Mouse (Mus musculus) neural tube, embryonic 10.5 days (tissue): ENCODE measurements at regions not wholly inside any gene's neighbourhood (a gene's known extent, or its start where the extent isn't known, plus 50 kb on each side); places are given as distances from the start of the nearest gene placed in this dataset.

Experiments
- DNase-seq: peaks from one replicate; pipeline ENCODE4 v3.0.0-alpha.2; 2017; ENCODE audit warnings: low spot score; ENCODE audit errors: extremely low spot score

DNA sequence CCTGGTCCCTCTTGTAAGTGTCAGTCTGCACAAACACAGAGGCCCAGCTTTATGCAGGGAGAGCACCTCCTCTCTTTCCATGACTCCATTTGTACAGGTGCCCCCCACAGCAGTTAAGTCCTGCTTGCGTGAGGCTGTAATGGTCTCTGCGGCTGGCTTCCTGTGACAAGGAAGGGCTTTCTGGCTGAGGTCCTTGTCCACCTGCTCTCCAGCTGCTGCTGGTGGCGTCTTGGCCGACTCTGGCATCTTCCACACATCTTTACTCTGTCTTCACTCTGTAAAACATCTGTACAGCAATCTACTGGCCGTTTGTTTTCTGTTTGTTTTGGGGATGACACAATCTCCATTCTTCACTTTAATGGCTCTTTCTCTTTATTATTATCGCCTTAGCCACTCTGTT, 60.8 kb downstream of the Rpusd4 start:
- DNase-seq, result no peak

- DNase-seq, result no peak
Observed at GRCm38 (mm10) chr9:35330386-35330785, 62.7 kb downstream of the Rpusd4 start.

DNA sequence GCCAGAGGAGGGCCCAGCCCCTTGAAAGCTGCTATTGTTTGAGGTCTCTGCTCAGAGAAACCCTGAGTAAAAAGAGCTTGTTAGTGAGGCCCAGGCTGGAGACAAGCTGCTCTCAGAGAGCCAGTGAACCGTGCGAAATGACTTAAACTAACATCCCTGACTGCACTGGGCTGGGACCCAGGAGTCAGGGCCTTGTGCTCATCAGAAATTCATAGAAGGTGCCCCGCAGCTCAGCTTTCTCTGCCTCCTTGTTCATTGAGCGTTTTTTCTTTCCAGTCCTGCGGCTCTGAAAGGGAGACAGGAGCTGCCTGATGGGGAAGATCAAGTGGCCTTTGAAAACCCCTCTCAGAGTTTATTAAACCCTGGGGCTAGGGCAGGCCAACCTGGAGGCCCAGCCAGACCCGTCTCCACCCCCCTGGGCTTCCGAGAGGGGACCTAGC, 63.6 kb downstream of the Rpusd4 start:
- DNase-seq, result peak; percentile 71

- DNase-seq, result no peak
Observed at GRCm38 (mm10) chr9:35332688-35333630, 65.3 kb downstream of the Rpusd4 start.

DNA sequence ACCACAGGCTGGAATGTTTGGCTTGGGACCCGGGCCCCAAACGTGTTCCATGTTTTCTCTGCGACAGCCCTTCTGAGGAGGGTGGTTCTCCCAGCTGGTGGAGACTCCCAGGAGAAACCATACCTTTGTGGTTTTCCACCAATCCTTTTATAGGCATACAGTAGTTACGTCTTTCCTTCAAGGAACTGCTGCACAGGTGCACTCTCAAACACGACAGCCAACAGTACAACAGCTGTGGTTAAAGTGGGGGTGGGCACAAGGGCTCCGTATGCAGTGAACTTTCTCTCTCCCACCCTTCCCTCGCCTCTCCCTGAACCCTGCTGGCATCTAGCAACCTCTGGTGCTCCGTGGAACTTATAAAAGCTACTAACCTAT, 66.0 kb downstream of the Rpusd4 start:
- no peak for DNase-seq

- DNase-seq, result no peak
Observed at GRCm38 (mm10) chr9:35334536-35334935, 66.9 kb downstream of the Rpusd4 start.

DNA sequence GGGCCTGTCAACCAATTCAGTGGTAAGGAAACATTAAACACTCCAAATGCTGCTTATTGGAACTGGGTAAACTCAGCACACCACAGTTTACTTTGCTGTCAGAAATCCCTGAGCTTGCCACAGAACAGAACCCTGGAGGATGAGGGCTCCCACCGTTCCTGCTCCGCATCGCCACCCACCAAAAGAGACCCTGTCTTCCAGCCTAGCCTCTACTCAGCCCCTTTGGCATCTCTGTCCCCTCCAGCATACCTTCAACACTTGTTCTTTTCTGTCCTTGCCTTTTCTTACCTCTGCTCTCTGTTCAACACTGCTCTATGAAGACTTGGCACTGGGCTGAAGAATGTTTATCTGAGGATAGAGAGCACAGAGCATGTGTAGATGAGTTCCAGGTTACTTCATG, 67.5 kb downstream of the Rpusd4 start:
- DNase-seq, result no peak

- DNase-seq, result no peak
Observed at GRCm38 (mm10) chr9:35335888-35336700, 68.4 kb downstream of the Rpusd4 start.

DNA sequence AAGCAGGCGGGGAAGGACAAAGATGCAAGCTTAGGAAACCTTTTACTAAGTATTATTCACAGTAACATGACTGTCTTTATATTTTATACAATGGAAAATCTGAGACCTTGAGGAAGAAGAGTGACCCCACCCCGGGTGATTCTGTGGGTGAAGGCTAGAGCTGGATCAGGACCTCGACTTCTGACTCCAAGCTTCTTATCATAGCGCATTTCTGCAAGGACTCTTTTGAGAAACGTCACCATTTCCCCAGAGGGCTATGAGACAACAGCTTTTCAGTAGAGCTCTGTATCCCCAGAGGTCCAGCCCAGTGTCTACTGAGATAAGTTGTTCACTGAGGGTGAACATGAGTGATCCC, 69.0 kb downstream of the Rpusd4 start:
- no peak for DNase-seq

GRCm38 (mm10) chr9:35338858-35339257, 71.2 kb downstream of the Rpusd4 start:
- peak; percentile 27 for DNase-seq

DNA sequence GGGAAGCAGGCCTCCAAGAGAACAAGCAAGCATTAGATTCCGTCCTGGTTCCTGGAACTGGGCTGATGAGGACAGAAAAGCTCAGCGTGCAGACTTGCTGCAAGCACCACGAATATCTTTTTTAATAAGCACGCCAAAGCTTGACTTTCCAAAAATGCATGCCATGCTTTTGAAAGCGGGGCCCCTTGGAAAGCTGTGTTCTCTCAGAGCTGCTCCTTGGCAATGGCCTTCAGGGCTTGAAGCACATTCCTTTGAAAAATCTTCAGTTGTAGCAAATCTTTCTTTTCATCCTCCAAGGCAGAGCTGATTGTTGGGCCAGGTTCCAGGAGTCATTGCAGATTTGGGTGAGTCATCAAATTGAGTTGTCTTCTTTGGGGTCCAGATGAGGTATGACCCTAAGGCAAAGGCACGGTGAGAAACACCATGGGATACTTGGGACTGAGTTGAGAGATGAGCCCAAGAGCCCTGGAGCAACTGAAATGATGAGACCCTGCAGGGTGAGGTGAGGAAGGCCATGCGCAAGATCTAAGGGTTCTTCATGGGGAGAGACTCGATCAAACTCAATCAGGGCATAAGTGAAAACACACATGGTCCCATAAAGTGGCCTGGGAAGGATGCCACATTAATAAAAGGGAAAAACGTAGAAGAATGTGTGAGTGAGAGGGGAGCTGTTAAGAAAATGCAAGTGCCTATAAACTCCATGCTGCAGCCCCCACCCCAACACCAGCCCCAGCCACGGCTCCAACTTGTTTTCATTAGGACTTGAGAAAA, 72.0 kb downstream of the Rpusd4 start:
- DNase-seq, result no peak

GRCm38 (mm10) chr9:35340263-35340573, 72.6 kb downstream of the Rpusd4 start:
- no peak for DNase-seq

DNA sequence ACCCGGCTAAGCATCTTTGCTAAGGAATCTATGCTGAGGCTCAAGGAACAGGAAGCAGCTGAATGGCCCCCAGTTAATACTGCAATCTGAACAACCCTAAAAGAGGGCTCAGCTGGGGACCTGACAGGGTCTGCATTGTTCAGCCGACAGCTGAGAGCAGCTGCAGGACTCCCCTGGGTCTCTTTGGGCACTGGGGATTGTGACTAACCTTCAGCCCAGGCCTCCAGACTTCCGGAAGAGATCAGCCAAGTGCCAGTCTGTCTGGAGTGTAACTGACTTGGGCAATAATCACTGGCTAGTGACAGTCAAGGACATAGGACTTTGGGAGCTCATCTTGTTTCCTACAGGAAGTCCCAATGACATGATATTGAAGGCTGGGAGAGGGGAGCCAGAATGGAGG, 73.1 kb downstream of the Rpusd4 start:
- peak; percentile 20 for DNase-seq

DNA sequence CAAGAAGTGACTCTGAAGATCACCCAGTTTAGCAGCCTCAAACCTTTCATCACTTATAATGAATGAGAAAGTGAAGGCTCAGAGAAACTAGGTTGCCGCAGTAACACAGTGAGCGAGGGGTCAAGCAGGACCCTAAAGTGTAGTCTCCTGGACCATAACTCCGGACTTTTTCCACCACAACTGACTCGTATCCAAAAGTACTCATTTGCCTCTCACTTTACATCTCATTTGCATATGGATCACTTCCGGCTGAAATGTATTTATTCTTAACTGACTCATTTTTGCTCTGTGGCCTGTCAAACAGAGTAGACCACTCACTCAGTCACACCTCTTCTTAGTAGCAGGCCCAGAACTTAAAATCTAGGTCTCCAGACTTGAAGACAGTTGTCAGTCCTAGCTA, 73.7 kb downstream of the Rpusd4 start:
- DNase-seq, result no peak

- no peak for DNase-seq
Observed at GRCm38 (mm10) chr9:35342436-35342835, 74.8 kb downstream of the Rpusd4 start.

DNA sequence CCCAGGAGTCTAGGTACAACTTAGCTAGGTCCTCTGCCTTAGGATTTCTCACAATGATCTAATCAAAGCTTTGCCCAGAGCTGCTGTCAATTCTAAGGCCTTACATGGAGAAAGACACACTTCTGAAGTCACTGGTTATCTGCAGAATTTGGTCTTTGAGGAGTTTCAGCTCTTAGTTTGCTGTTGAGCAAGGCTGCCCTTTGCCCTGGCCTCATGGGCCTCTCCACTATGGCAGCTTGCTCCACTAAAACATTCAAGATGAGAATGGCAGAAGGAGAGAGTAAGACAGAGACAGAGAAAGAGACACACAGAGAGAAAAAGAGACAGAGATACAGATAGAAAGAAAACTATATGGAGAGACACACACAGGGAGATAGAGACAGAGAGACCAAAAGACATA, 75.7 kb downstream of the Rpusd4 start:
- no peak for DNase-seq

GRCm38 (mm10) chr9:35344374-35344773, 76.6 kb upstream of the Cdon start:
- DNase-seq, result no peak

- DNase-seq, result no peak
Observed at GRCm38 (mm10) chr9:35346378-35346777, 74.5 kb upstream of the Cdon start.

GRCm38 (mm10) chr9:35350046-35350552, 70.8 kb upstream of the Cdon start:
- no peak for DNase-seq

DNA sequence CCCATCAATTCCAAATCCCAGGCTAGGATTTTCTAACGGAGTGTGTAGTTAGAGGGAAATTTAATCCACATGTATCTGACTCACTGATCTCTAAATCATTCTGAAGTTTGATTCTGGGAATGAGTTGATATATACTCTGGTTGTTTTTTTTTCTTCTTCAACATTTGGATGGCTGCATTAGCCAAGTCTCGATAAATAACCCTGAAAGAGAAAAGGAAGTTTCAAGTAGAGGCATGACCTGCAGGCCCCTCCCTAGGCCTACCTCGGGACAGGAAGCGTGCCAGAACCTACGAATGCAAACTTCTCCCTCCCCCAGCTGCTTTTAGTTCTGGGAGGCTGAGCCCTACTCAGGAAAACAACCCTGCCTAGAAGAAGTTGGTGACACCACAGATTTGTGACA, 69.4 kb upstream of the Cdon start:
- DNase-seq, result no peak

DNA sequence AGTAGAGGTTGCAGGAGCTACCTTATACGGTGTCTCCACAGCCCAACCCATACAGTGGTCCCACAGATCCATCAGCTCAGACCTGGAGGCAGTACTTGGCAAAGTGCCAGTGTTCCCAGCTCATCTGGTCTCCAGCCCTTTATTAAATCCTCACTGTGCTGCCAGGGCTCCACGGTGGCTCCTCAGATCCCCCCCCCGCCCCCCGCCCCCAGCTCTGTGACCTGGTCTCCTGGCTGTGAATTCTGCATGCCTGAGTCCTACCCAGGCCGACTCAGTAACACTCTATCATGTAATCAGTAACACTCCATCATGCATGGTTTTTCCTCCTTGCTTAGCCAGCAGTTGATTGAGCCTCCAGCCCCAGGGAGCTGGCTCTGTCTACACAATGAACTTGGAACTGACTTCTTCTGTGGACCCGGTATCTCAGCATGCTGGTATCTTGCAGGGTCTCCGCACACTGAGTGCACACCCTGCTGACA, 66.2 kb upstream of the Cdon start:
- DNase-seq, result no peak

DNA sequence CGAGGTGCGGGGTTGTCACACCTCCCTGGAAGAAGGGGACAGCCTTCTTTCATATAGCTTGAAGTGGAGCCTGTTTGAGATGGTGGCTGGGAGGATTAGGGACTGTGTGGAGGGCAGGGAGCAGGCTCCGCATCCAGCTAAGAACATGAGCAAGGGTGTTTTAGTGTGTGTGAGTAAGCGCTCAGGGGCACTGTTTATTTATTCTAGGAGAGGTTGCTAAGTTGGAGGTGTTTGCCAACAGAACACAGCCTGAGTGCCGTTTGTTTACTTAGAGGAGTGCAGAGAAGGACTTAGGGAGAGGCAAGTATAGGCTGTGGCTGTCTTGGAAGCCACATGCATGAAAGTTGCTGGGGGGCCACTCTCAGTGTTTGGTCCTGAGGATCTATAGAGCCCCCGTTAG, 61.2 kb upstream of the Cdon start:
- no peak for DNase-seq
